Mouse (Mus musculus): ENCODE data around the gene Mmab. TPM values are rescaled to one million over a fixed set of nuclear protein-coding genes. Genes with fewer than 3 reads are reported as not detected.

The Mmab gene
- polyA plus RNA-seq, 1 experiment from 2014 or later, result 18.9 TPM

DNA sequence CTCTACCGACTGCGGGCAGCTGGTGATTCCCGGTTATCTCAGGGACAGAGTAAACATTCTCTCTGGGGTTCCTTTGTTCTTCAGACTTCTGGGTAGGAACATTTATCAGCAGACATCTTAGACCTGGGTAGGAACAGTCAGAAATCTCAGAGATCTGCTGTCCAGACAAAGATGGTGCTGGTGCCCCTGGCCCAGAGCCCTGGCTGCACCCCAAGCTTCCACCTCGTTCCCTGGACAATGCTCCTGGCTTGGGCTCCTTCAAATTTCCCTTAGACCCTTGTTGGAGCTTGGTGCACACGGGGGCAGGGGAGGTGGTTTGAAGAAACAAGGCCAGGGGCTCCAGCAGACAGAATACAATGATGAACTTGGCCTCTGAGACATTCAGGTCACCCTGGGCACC lies 21.3 kb downstream of the Mmab start:
- Histone ChIP-seq H3K4me1 (replicated peaks; ENCODE audit: insufficient read depth, low read length) (peaks cover 6% of the 10 kb centered on the region; the same call in 1 of the 2 replicates), H3K4me3 (replicated peaks; ENCODE audit: low read depth, low read length) (no peak overlapping the region), H3K27ac (no peak overlapping the region), H3K27me3 (ENCODE audit: insufficient read depth, low read length) (no peaks in the 10 kb centered on the region), H3K9ac (ENCODE audit: low read depth, low read length) (no peak overlapping the region), H3K36me3 (ENCODE audit: insufficient read depth, low read length) (peaks cover 32% of the 10 kb centered on the region), H3K4me2 (ENCODE audit: low read length) (no peak overlapping the region), H3K9me3 (replicated peaks; ENCODE audit: low read length) (no peaks in the 10 kb centered on the region)
- DNase-seq (ENCODE audit: low spot score) (no peak), ATAC-seq (replicated peaks; ENCODE audit: low FRiP score, low read depth) (no peak)
- TF ChIP-seq CTCF (IDR thresholded peaks at IDR 0.05; ENCODE audit: low read depth), result no peak
- WGBS, result 45% methylated on average over 5 of the region's 5 CpGs

DNA sequence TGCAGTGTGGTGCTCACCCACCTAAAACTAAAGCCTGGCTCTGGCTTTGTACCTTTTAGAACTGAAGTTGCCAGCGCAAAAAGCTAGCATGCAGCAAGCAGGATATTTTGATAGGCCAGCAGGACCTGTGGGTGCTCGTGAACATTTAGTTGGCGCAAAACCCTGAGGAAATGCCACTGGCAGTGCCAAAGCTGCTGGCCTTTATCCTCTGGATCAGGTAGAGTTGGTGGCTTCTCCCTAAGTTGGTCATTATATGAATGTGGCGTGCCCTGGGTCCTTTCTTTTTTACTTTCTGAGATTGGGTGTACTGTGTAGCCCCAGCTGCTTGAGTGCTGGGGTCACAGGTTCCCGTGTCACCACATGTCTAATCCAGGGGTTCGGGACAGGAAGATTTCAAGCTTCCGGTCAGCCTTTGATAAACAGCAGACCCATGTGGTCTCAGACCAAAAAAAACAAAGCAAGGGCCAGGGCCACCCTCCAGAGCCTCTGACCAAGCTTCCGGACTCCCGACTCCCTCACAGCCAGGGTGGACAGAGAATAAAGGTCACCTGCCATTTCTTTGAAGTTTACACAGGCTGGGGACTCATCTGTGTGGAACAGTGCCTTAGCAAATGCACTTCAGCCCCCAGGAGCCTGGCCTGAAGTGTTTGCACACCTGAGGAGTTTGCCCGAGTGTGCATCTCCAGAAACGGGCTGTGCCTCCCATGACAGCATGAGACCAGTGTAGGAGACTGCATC lies 22.1 kb downstream of the Mmab start:
- H3K9me3 ChIP-seq (replicated peaks; ENCODE audit: low read length), result no peaks in the 10 kb centered on the region
- DNase-seq (ENCODE audit: low spot score), result no peak
- H3K4me3 ChIP-seq (replicated peaks; ENCODE audit: low read depth, low read length), result no peak overlapping the region
- H3K27me3 ChIP-seq (ENCODE audit: insufficient read depth, low read length), result no peaks in the 10 kb centered on the region
- peaks cover 6% of the 10 kb centered on the region; the same call in 1 of the 2 replicates for H3K4me1 ChIP-seq (replicated peaks; ENCODE audit: insufficient read depth, low read length)
- WGBS, result 43% methylated on average over 11 of the region's 11 CpGs
- ATAC-seq (replicated peaks; ENCODE audit: low FRiP score, low read depth), result no peak
- H3K4me2 ChIP-seq (ENCODE audit: low read length), result no peak overlapping the region
- 0 out of 2 replicates have a peak overlapping the region, but pooled peaks have one; percentile 25 for H3K27ac ChIP-seq
- H3K36me3 ChIP-seq (ENCODE audit: insufficient read depth, low read length), result peaks cover 40% of the 10 kb centered on the region
- no peak for TF ChIP-seq CTCF (IDR thresholded peaks at IDR 0.05; ENCODE audit: low read depth)
- H3K9ac ChIP-seq (ENCODE audit: low read depth, low read length), result no peak overlapping the region

DNA sequence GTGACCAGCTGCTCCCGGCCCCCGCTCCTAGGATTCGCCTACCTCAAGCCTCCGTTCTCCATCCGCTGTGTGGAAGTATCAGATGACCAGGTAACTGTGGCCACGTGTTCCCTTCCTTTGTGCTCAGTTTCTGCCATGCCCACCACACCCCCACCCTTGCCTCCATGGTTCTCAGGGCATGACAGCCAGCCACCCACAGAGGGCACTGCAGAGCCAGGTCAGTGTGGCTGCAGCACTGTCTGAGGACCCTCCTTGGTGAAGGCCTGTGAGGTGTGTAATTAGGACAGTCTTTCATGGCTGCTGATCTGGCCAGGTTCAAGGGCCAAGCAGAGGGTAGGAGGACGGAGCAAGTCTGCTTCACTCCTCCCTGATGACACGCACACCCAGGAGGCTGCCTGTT lies 25.3 kb downstream of the Mmab start:
- Histone ChIP-seq H3K4me3 (replicated peaks; ENCODE audit: low read depth, low read length) (no peak overlapping the region), H3K27me3 (ENCODE audit: insufficient read depth, low read length) (no peaks in the 10 kb centered on the region), H3K4me1 (replicated peaks; ENCODE audit: insufficient read depth, low read length) (peaks cover 6% of the 10 kb centered on the region; the same call in 1 of the 2 replicates), H3K36me3 (ENCODE audit: insufficient read depth, low read length) (peaks cover 63% of the 10 kb centered on the region), H3K9me3 (replicated peaks; ENCODE audit: low read length) (no peaks in the 10 kb centered on the region), H3K27ac (no peak overlapping the region), H3K4me2 (ENCODE audit: low read length) (no peak overlapping the region), H3K9ac (ENCODE audit: low read depth, low read length) (no peak overlapping the region)
- ATAC-seq (replicated peaks; ENCODE audit: low FRiP score, low read depth), result 0 out of 2 replicates have a peak, but pooled peaks have one; percentile 30
- peak; percentile 46 for DNase-seq (ENCODE audit: low spot score)
- TF ChIP-seq CTCF (IDR thresholded peaks at IDR 0.05; ENCODE audit: low read depth), result peak; percentile 63
- 76% methylated on average over 8 of the region's 8 CpGs for WGBS

- no peak overlapping the region for H3K4me2 ChIP-seq (ENCODE audit: low read length)
- DNase-seq (ENCODE audit: low spot score), result no peak
- H3K4me3 ChIP-seq (replicated peaks; ENCODE audit: low read depth, low read length), result no peak overlapping the region
- H3K36me3 ChIP-seq (ENCODE audit: insufficient read depth, low read length), result peaks cover 71% of the 10 kb centered on the region
- no peak for ATAC-seq (replicated peaks; ENCODE audit: low FRiP score, low read depth)
- 0 out of 2 replicates have a peak, but pooled peaks cover 4% of the 10 kb centered on the region for H3K4me1 ChIP-seq (replicated peaks; ENCODE audit: insufficient read depth, low read length)
- 82% methylated on average over 8 of the region's 8 CpGs for WGBS
- TF ChIP-seq CTCF (IDR thresholded peaks at IDR 0.05; ENCODE audit: low read depth), result no peak
- H3K9me3 ChIP-seq (replicated peaks; ENCODE audit: low read length), result no peaks in the 10 kb centered on the region
- H3K27ac ChIP-seq, result no peak overlapping the region
- H3K9ac ChIP-seq (ENCODE audit: low read depth, low read length), result no peak overlapping the region
- H3K27me3 ChIP-seq (ENCODE audit: insufficient read depth, low read length), result no peaks in the 10 kb centered on the region
Observed at GRCm38 (mm10) chr5:114416855-114417254, 27.0 kb downstream of the Mmab start.

DNA sequence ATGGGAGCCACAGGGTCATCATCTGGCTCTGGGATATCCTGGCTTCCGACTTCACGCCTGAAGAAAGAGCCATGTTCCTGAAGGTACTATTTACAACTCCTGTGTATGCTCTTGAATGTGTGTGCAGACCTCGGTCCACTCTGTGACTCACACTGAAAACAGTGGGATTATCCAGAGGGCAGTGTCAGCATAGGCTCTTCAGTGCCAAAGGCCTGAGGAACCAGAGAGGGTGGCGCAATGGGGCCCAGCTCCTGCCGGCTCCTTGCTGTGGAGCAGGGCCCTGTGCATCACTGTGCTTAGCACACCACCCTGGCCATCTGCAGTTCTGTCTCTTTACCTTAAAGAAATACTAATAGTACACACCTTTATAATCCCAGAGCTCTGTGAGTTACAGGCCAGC lies 28.3 kb downstream of the Mmab start:
- no peak for TF ChIP-seq CTCF (IDR thresholded peaks at IDR 0.05; ENCODE audit: low read depth)
- Histone ChIP-seq H3K9ac (ENCODE audit: low read depth, low read length) (no peak overlapping the region), H3K27me3 (ENCODE audit: insufficient read depth, low read length) (no peaks in the 10 kb centered on the region), H3K27ac (no peak overlapping the region), H3K4me1 (replicated peaks; ENCODE audit: insufficient read depth, low read length) (no peaks in the 10 kb centered on the region), H3K9me3 (replicated peaks; ENCODE audit: low read length) (no peaks in the 10 kb centered on the region), H3K4me3 (replicated peaks; ENCODE audit: low read depth, low read length) (no peak overlapping the region), H3K36me3 (ENCODE audit: insufficient read depth, low read length) (peaks cover 81% of the 10 kb centered on the region), H3K4me2 (ENCODE audit: low read length) (no peak overlapping the region)
- ATAC-seq (replicated peaks; ENCODE audit: low FRiP score, low read depth), result no peak
- no peak for DNase-seq (ENCODE audit: low spot score)
- 97% methylated on average over 5 of the region's 5 CpGs for WGBS

- Histone ChIP-seq H3K4me1 (replicated peaks; ENCODE audit: insufficient read depth, low read length) (no peaks in the 10 kb centered on the region), H3K9ac (ENCODE audit: low read depth, low read length) (no peak overlapping the region), H3K27ac (no peak overlapping the region), H3K9me3 (replicated peaks; ENCODE audit: low read length) (no peaks in the 10 kb centered on the region), H3K4me2 (ENCODE audit: low read length) (no peak overlapping the region), H3K36me3 (ENCODE audit: insufficient read depth, low read length) (peaks cover 80% of the 10 kb centered on the region), H3K4me3 (replicated peaks; ENCODE audit: low read depth, low read length) (no peak overlapping the region), H3K27me3 (ENCODE audit: insufficient read depth, low read length) (no peaks in the 10 kb centered on the region)
- peak; percentile 65 for DNase-seq (ENCODE audit: low spot score)
- WGBS, result 52% methylated on average over 16 of the region's 16 CpGs
- ATAC-seq (replicated peaks; ENCODE audit: low FRiP score, low read depth), result peak; percentile 58
- TF ChIP-seq CTCF (IDR thresholded peaks at IDR 0.05; ENCODE audit: low read depth), result no peak
Observed at GRCm38 (mm10) chr5:114413067-114413735, 30.7 kb downstream of the Mmab start.
